Mouse (Mus musculus): ENCODE measurements around the gene Gm6763.
A peak's percentile ranks its signal among the peaks of the same experiment; 100 is the strongest.
"Not testable (repeated sequence)": the region's sequence is repeated elsewhere in the genome, so short reads cannot be mapped to it uniquely, and the experiment has no call there.

Gm6763 gene

DNA sequence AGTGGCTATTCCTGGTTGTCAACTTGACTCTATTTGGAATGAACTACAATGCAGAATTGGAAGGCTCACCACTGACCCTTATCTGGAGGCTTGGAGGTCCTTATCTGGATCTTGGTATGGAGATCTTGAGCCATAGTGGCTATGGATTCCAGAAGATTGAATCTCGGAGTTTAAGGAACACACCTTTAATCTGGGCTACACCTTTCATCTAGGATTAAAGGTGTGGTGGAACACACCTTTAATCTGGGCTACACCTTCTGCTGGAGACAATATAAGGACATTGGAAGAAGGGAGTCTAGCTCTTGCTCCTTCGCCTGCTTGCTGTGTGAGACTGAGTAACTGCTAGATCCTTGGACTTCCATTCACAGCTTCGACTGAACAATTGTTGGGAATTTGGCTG is at the start of gene Gm6763:
Gene Gm6763 (plus strand): TSS at position 301 of the 400 bp plus-strand sequence.
- ATAC-seq (ENCODE audit: insufficient number of reproducible peaks, low FRiP score, low TSS enrichment) = not testable (repeated sequence)

DNA sequence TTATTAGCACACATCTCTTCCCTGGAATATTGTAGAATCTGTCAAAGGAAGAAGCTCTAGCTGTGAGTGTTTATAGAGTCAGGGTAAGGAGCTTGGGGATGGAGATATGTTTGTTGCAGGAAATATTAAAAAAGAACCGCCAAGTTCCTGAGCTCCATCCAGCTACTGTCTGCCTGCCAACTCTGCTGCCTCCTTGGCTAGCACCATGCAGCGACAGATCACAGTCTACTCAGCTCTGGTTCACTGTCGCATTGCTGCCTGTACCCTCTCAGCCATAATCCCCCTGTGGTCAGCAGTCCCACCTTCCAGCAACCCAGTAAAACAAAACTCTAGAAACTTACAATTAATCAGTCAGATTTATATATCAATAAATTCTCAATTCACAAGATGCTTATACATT is 41.3 kb upstream of the Gm6763 start:
- peak; percentile 52; the same call in 1 of the 2 replicates for ATAC-seq (ENCODE audit: insufficient number of reproducible peaks, low FRiP score, low TSS enrichment)

GRCm38 (mm10) chr10:104118312-104118711 is 33.0 kb upstream of the Gm6763 start:
- no peak for ATAC-seq (ENCODE audit: insufficient number of reproducible peaks, low FRiP score, low TSS enrichment)

- ATAC-seq (ENCODE audit: insufficient number of reproducible peaks, low FRiP score, low TSS enrichment) = not testable (repeated sequence)
Observed at GRCm38 (mm10) chr10:104142687-104143086, 8.6 kb upstream of the Gm6763 start, which contains the start of gene Gm21293. Gm21293 (plus strand) TSS chr10:104142987.

- not testable (repeated sequence) for ATAC-seq (ENCODE audit: insufficient number of reproducible peaks, low FRiP score, low TSS enrichment)
Observed at GRCm38 (mm10) chr10:104159706-104160105, 8.4 kb downstream of the Gm6763 start, which contains the start of gene Gm8764. Gm8764 (plus strand) TSS chr10:104160006.

DNA sequence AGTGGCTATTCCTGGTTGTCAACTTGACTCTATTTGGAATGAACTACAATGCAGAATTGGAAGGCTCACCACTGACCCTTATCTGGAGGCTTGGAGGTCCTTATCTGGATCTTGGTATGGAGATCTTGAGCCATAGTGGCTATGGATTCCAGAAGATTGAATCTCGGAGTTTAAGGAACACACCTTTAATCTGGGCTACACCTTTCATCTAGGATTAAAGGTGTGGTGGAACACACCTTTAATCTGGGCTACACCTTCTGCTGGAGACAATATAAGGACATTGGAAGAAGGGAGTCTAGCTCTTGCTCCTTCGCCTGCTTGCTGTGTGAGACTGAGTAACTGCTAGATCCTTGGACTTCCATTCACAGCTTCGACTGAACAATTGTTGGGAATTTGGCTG is 16.9 kb downstream of the Gm6763 start, which contains the start of gene Gm21304:
Gene Gm21304 (plus strand): TSS at position 301 of the 400 bp plus-strand sequence.
- ATAC-seq (ENCODE audit: insufficient number of reproducible peaks, low FRiP score, low TSS enrichment) = not testable (repeated sequence)

GRCm38 (mm10) chr10:104176724-104177123 is 25.4 kb downstream of the Gm6763 start, which contains the start of gene Gm21312:
Gm21312 (plus strand) TSS chr10:104177024.
- not testable (repeated sequence) for ATAC-seq (ENCODE audit: insufficient number of reproducible peaks, low FRiP score, low TSS enrichment)

DNA sequence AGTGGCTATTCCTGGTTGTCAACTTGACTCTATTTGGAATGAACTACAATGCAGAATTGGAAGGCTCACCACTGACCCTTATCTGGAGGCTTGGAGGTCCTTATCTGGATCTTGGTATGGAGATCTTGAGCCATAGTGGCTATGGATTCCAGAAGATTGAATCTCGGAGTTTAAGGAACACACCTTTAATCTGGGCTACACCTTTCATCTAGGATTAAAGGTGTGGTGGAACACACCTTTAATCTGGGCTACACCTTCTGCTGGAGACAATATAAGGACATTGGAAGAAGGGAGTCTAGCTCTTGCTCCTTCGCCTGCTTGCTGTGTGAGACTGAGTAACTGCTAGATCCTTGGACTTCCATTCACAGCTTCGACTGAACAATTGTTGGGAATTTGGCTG is 33.9 kb downstream of the Gm6763 start, which contains the start of gene Gm20765:
Gene Gm20765 (plus strand): TSS at position 301 of the 400 bp plus-strand sequence.
- ATAC-seq (ENCODE audit: insufficient number of reproducible peaks, low FRiP score, low TSS enrichment) = not testable (repeated sequence)

DNA sequence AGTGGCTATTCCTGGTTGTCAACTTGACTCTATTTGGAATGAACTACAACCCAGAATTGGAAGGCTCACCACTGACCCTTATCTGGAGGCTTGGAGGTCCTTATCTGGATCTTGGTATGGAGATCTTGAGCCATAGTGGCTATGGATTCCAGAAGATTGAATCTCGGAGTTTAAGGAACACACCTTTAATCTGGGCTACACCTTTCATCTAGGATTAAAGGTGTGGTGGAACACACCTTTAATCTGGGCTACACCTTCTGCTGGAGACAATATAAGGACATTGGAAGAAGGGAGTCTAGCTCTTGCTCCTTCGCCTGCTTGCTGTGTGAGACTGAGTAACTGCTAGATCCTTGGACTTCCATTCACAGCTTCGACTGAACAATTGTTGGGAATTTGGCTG is 42.4 kb downstream of the Gm6763 start, which contains the start of gene Gm4340:
Gene Gm4340 (plus strand): TSS at position 301 of the 400 bp plus-strand sequence.
- not testable (repeated sequence) for ATAC-seq (ENCODE audit: insufficient number of reproducible peaks, low FRiP score, low TSS enrichment)

All from cerebellum, adult (tissue).